Comparison of ENCODE assay signal across 10 mouse cellular contexts in genomic region chr8:126547841-126548240, GRCm38 (mm10). TPM values are rescaled to one million over a fixed set of nuclear protein-coding genes. Genes with fewer than 3 reads are reported as not detected.
DNase-seq lines count a peak whose midpoint lies in the region; ATAC-seq and TF ChIP-seq lines count a peak whose summit lies in the region.
"Had no signal": no experiment of that assay in that cellular context is flagged by ENCODE, and none has a peak within 500 bp of the region (broad histone marks: within the 10 kb centered on the region; RNA-seq: fewer than 3 reads in every experiment).

No protein-coding gene starts in this region.

- no peak overlapping the region for H3K27ac ChIP-seq in forebrain, postnatal 0 days (ENCODE audit: low read depth, low read length)
- no peak overlapping the region for H3K27ac ChIP-seq in forebrain, embryonic 12.5 days
- peak overlapping the region; percentile 81 for H3K27ac ChIP-seq in heart, embryonic 13.5 days (replicated peaks)
- H3K27ac ChIP-seq: neural tube, embryonic 12.5 days had no signal

- H3K36me3 ChIP-seq in forebrain, postnatal 0 days (ENCODE audit: insufficient read depth): no peaks in the 10 kb centered on the region
- no peaks in the 10 kb centered on the region for H3K36me3 ChIP-seq in forebrain, embryonic 12.5 days (replicated peaks)
- H3K36me3 ChIP-seq in heart, embryonic 13.5 days: no peaks in the 10 kb centered on the region
- H3K36me3 ChIP-seq: neural tube, embryonic 12.5 days had no signal

- intact Hi-C loops in left cerebral cortex, postnatal 4 days (cut with DNase I): no loop called here

- no peaks in the 10 kb centered on the region for H3K9me3 ChIP-seq in forebrain, postnatal 0 days (ENCODE audit: low read length)
- H3K9me3 ChIP-seq in forebrain, embryonic 12.5 days: no peaks in the 10 kb centered on the region
- no peaks in the 10 kb centered on the region for H3K9me3 ChIP-seq in heart, embryonic 13.5 days
- H3K9me3 ChIP-seq: neural tube, embryonic 12.5 days had no signal

- H3K9ac ChIP-seq in forebrain, postnatal 0 days: no peak overlapping the region
- no peak overlapping the region for H3K9ac ChIP-seq in forebrain, embryonic 12.5 days
- peak overlapping the region; percentile 29; the same call in 1 of the 2 replicates for H3K9ac ChIP-seq in heart, embryonic 13.5 days
- H3K9ac ChIP-seq: neural tube, embryonic 12.5 days had no signal

- whole genome bisulfite sequencing in forebrain, postnatal 0 days: 63% methylated on average over 3 of the region's 3 CpGs
- 70% methylated on average over 3 of the region's 3 CpGs for WGBS in forebrain, embryonic 12.5 days
- 16% methylated on average over 3 of the region's 3 CpGs for WGBS in heart, embryonic 13.5 days

- H3K4me1 ChIP-seq in forebrain, postnatal 0 days (ENCODE audit: insufficient read depth): no peaks in the 10 kb centered on the region
- peaks cover 4% of the 10 kb centered on the region; the same call in 1 of the 2 replicates for H3K4me1 ChIP-seq in forebrain, embryonic 12.5 days
- peaks cover 37% of the 10 kb centered on the region for H3K4me1 ChIP-seq in heart, embryonic 13.5 days
- H3K4me1 ChIP-seq: neural tube, embryonic 12.5 days had no signal

- H3K4me2 ChIP-seq in forebrain, postnatal 0 days (ENCODE audit: low read depth): no peak overlapping the region
- no peak overlapping the region for H3K4me2 ChIP-seq in forebrain, embryonic 12.5 days
- H3K4me2 ChIP-seq in heart, embryonic 13.5 days: no peak overlapping the region
- H3K4me2 ChIP-seq: neural tube, embryonic 12.5 days had no signal

- no peak for DNase-seq in forebrain, postnatal 0 days
- DNase-seq in adipocyte (ENCODE audit: low spot score): peak; percentile 54
- peak; percentile 82 for DNase-seq in lung, postnatal 10 days
- no peak for DNase-seq in embryo, embryonic 11 days
- DNase-seq in left cerebral cortex, postnatal 4 days: no peak
- DNase-seq in layer of hippocampus, postnatal 25 days (ENCODE audit: extremely low spot score in 1 of 2, low spot score in 1 of 2): no peak

- ATAC-seq in forebrain, postnatal 0 days: no peak
- ATAC-seq in forebrain, embryonic 12.5 days (ENCODE audit: low FRiP score): no peak
- ATAC-seq in heart, embryonic 13.5 days (ENCODE audit: extremely low read depth, insufficient number of reproducible peaks, low FRiP score, low TSS enrichment): no peak

- H3K4me3 ChIP-seq in forebrain, postnatal 0 days (ENCODE audit: low read depth, low read length): no peak overlapping the region
- no peak overlapping the region for H3K4me3 ChIP-seq in forebrain, embryonic 12.5 days (replicated peaks)
- H3K4me3 ChIP-seq in heart, embryonic 13.5 days: no peak overlapping the region
- H3K4me3 ChIP-seq: neural tube, embryonic 12.5 days had no signal

- 0 out of 2 replicates have a peak, but pooled peaks have one; percentile 26 for TF ChIP-seq CTCF in forebrain, postnatal 0 days (IDR thresholded peaks at IDR 0.05; ENCODE audit: low read depth)

- H3K27me3 ChIP-seq in forebrain, postnatal 0 days (ENCODE audit: insufficient read depth, low read length): no peaks in the 10 kb centered on the region
- H3K27me3 ChIP-seq in forebrain, embryonic 12.5 days: no peaks in the 10 kb centered on the region
- no peaks in the 10 kb centered on the region for H3K27me3 ChIP-seq in heart, embryonic 13.5 days (replicated peaks)
- H3K27me3 ChIP-seq: CH12.LX; neural tube, embryonic 12.5 days had no signal

RNA-seq across cellular contexts. Expression of gene Irf2bp2, which starts 45.9 kb away (rescaled TPM):
- 62.3 and 88.6 TPM in 2 replicates for total RNA-seq in forebrain, postnatal 0 days (2014; rRNA removed)
- 6.8 and 8.4 TPM in 2 replicates for polyA plus RNA-seq in forebrain, postnatal 0 days (2015; fragmentation: Nextera tagmentation; extraction: Ambion mirVana)
- 7.4 and 7.8 TPM in 2 replicates for polyA plus RNA-seq in forebrain, embryonic 12.5 days (2016; fragmentation: Nextera tagmentation; extraction: Ambion mirVana)
- 6.5 and 7.5 TPM in 2 replicates for polyA plus RNA-seq in heart, embryonic 13.5 days (2015; fragmentation: Nextera tagmentation; extraction: Ambion mirVana)
- 10 to 100 TPM; 52.6 to 53.0 TPM for total RNA-seq in left cerebral cortex, postnatal 4 days (2021)
- 10 to 100 TPM; 55.4 to 59.0 TPM for total RNA-seq in layer of hippocampus, postnatal 25 days (2021)

Comparison
In these comparisons a context has a peak if more than half of its experiments do, and no peak if none do; other contexts are left out.
1. DNase-seq: peak in adipocyte (single experiment) and lung, postnatal 10 days (single experiment); none in forebrain, postnatal 0 days (single experiment), embryo, embryonic 11 days (single experiment), left cerebral cortex, postnatal 4 days (single experiment) and layer of hippocampus, postnatal 25 days (0 of 2).